Mouse (Mus musculus): ENCODE measurements around the gene Gm5617.

Gene Gm5617

DNA sequence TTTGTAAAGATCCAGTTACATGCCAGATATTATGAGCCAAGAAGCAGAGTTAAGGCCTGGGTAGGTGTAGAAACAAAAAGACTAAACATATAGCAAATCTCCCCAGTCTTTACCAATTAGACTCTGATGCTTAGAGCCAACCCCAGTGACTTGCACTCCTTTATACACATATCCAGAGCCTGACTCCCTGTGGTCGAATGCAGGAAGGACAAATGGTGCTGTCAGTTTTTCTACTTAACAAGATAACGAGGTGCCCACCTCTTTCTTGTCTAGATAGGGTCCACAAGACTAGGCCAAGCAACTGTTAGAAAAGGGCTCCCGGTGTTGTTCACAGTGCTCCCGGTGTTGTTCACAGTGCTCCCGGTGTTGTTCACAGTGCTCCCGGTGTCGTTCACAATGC lies 6.0 kb downstream of the Gm5617 start:
- 81% methylated on average over 7 of the region's 7 CpGs for WGBS

DNA sequence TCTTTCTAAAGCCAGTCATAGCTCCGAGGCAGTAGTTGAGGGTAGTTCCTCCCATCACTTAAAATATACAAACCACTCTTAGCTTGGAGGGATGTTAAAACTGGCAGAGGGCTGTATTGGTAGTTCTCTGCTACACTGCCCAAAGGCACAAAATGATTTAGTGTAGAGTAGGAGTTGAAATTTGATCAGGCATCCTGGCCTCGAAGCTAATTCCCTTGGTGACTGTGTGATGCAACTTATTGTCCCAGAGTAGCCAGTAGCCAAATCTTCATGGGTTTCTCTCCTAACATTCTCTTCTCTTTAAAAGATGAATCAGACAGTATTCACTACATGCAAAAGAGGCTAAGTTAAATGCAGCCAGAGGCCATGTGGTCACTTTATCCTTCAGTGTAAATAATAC lies 7.8 kb downstream of the Gm5617 start:
- 67% methylated on average over 2 of the region's 2 CpGs for WGBS

DNA sequence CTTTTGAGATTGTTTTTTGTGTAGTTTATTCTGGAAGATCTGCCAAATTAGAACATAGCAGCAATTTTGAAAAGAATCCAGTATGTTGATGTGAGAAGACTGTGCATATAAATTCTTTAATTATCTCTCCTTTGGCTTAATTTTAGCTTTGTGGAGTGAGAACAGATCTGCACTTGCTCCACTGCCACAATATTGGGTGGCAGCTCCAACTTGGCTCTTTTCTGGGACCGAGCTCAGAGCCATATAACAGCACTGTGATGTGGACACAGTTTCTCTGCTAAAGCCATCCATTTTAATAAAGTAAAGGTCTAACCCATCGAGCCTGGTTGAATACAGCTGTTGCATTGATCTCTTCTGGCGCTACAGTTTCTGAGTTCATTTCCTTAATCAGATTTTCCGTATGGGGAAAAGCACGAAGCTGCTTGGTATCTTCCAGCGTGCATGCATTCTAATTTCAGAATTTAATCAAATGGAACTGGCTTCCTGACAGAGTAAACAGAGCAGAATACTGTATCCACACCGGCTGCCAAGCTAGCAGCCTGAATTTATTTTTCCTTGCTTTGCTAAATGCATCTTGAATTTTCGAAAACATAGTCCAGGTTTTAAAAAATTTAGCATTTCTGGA lies 9.6 kb downstream of the Gm5617 start:
- WGBS: 20% methylated on average over 8 of the region's 8 CpGs

GRCm38 (mm10) chr9:48510134-48510533 lies 14.9 kb downstream of the Gm5617 start:
- 88% methylated on average over 5 of the region's 5 CpGs for WGBS

DNA sequence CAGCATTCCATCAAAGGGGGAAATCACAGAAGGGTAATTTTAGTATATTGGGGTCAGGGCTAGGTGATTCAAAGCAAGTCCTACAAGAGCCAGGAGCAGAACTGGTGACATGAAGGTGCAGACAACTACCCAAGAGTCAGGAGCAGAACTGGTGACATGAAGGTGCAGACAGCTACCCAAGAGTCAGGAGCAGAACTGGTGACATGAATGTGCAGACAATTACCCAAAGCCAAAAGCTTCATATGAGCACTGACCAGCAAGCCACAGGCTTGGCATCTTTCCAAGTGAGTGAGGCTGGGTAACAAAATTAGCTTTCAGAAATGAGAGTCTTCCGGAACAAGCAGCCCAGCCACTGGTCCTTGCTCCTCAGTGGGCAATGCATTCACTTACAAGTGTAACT lies 20.1 kb downstream of the Gm5617 start:
- WGBS: 74% methylated on average over 1 of the region's 1 CpGs

- 47% methylated on average over 11 of the region's 11 CpGs for WGBS
Measured at GRCm38 (mm10) chr9:48516615-48517371, 21.6 kb downstream of the Gm5617 start.

DNA sequence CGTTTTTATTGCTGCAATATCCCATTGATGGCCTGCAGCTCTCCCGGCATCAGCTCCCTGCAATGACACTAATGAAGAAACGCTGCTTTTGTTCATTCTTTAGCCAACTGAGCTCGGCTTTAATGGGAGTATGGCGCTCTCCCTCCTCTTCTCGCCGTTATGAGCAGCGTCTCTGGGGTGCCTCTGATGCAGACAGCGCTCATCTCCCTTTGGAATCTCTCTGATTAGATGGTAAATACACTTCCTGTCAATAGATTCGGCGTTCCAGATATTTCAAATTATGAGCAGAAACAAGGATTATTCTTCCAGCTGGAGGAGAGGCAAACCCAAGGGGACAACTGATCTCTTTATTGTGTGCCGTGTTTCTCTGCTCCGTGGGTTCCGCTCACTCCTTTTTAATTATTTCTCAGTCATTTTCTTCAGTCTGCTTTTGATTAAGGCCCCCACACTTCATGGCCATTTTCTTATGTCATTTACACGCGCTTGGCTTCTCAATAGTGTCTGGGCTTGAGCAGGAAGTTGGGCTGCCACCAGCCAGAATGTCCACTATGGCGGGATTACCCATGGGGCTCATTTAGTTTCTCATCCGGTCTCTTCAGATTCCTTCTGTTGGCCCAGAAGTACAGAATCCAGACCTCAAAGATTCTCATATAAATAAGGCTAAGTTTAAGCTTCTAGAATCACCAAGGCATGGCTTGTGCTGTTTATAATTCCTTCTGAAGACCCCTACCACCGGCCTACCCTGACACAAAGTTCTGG lies 22.3 kb downstream of the Gm5617 start:
- WGBS: 35% methylated on average over 19 of the region's 19 CpGs

DNA sequence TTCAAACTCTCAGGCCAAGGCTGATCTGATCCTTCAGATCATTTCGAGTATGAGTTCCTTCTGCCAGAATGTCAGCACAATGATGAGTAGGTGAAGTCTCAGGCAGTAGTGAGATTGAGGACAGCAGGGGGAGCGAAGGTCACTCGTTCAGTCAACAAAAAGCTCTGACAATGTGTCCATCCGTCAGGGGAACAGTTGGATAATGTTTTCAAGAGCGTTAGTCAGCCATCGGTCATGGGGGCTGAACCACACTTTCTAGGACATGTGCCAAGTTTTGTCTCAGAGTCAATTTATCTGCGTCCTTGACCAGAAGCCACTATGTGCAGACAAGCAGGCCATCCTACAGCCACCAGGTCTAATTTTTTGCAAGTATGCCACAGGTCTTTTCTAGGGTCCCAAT lies 25.2 kb downstream of the Gm5617 start:
- WGBS: 84% methylated on average over 3 of the region's 7 CpGs

- 8% methylated on average over 1 of the region's 1 CpGs for WGBS
Measured at GRCm38 (mm10) chr9:48525566-48525965, 30.3 kb downstream of the Gm5617 start.

DNA sequence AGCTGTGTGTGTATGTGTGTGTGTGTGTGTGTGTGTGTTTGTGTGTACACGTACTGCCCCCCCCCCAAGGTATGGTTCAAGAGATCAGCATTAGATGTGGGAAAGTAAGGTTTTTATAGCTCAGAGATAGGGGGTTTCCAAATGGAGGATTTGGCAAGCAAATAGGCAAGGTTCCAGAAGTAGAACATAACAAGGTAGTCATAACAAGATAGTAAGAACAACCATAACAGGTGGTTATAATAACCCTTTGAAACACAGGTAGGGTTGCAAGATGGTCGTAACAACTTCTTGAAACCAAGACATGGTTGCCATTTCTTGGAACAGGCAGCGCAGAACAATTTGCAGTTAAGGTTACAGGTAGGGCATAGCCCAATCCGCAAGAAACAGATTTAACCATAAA lies 31.3 kb downstream of the Gm5617 start:
- 94% methylated on average over 4 of the region's 4 CpGs for WGBS

GRCm38 (mm10) chr9:48531294-48531693 lies 36.1 kb downstream of the Gm5617 start:
- WGBS: 53% methylated on average over 4 of the region's 4 CpGs

DNA sequence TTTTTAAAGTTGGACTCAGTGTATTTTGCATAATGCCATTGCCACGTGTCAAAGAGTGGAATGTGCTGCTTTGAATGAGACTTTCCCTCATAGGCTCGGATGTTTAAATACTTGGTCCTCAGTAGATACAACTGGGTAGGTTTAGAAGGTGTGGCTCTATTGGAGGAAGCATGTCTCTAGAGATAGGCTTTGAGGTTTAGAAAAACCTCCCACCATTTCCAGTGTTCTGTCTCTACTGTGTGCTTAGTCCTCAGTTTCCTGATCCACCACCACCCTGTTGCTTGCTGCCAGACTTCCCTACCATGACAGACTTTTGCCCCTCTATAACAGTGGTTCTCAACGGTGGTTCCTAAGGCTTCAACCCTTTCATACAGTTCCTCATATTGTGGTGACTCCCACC lies 37.0 kb downstream of the Gm5617 start:
- WGBS: 63% methylated on average over 3 of the region's 3 CpGs

- WGBS: 75% methylated on average over 2 of the region's 2 CpGs
Measured at GRCm38 (mm10) chr9:48532730-48533129, 37.5 kb downstream of the Gm5617 start.

DNA sequence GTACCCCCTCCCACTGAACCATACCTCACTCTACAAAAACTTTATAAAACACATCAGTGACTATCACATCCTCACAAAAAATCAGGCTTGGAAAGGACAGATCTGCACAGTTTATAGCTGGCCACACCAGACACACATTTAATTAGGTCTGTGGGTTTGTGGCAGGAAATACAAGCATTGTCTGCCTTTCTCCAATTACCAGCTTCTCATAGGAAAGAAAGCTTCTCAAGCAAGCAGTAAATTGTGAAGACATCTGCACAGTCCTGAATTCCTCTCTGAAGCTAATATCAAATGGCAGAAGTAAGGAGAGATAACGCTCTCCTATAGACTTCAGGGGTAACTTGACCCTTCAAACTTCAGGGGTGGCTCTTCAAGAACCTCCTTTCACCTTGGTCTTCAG lies 41.2 kb downstream of the Gm5617 start:
- WGBS: 85% methylated on average over 1 of the region's 1 CpGs

DNA sequence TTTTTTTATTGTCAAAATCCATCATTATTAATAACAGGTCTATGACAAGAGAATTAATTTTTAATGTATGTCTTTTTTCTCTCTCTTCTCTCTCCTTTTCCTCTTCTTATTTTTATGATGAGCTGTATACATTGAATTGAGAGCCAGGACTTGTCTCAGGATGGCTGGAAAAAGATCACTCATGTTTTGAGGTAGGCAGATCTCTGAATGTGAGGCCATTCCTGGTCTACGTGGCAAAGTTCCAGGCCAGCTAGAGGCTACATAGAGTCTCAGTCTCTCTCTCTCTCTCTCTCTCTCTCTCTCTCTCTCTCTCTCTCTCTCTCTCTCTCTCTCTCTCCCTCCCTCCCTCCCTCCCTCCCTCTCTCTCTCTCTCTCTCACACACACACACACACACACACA lies 42.4 kb downstream of the Gm5617 start:
- WGBS: 55% methylated on average over 1 of the region's 1 CpGs

DNA sequence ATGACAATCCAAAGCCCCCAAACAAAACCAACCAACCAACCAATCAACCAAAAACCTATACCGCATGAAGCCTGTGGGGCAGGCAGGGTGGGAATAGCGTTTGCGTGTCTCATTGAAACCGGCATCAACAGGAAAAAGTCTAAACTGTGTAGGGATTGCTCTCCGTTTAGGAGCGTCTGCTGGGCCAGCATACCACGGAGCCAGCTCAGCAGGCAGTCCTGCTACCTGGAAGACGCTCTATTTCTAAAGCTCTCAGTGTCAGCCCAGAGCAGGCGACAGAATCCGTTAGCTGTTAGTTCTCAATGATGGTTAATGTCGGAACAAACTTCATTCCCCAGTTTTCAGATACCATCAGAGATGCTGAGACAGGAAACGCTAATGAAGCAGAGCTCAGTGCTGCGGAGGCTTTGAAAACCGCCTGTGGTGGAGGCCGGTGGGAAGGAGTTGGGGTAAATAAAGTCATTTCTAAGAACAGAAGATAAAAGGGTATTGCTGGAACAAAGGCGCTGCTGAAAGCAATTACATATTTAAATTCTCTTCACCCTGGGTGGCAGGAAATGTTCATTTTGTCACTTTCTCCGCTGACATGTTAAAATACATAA lies 42.9 kb downstream of the Gm5617 start:
- 12% methylated on average over 17 of the region's 17 CpGs for WGBS

DNA sequence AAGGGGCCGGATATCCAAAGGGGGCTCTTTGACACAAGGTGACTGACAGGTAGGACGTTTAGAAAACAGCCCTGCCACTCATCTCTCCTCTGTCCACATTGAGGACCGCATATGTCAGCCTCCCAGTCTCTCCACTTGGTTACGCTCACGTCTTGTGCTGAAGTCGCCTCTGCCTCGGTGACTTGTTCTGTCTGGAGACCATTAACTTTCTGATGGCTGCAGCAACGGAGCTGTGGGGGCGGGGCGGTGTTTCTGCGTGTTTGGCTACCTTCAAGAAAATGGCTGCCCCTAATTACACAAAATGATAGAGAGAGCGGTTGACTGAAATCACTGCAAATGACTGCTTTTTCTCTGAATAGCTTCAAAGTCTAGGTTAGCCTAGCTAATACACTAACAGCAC lies 43.4 kb downstream of the Gm5617 start:
- WGBS: 16% methylated on average over 12 of the region's 12 CpGs
